Mouse (Mus musculus) spleen, adult 2 months (tissue): ENCODE results near the gene 4933402N22Rik.
"Not testable (repeated sequence)": the region's sequence is repeated elsewhere in the genome, so short reads cannot be mapped to it uniquely, and the experiment has no call there.

ENCODE experiments used
- CTCF ChIP-seq: fragments of 200-500 bp; IDR thresholded peaks from 2 replicates; pipeline ENCODE4 v1.5.1; 2011; ENCODE audit warnings: mild to moderate bottlenecking, inconsistent platforms; ENCODE audit not compliant: insufficient read depth, insufficient read length, insufficient replicate concordance; ENCODE audit errors: extremely low read depth
- POLR2A ChIP-seq: fragments of 200-500 bp; IDR thresholded peaks from 2 replicates; pipeline ENCODE4 v1.6.1; 2011; ENCODE audit warnings: low read depth, low read length, inconsistent platforms

- not testable (repeated sequence) for TF ChIP-seq CTCF, POLR2A
Measured at GRCm38 (mm10) chr5:11917743-11918142, at the start of gene 4933402N22Rik.
